Mouse (Mus musculus) stomach, postnatal 0 days (tissue): ENCODE measurements around the gene Fgf22.

Source experiments
- CTCF ChIP-seq: IDR thresholded peaks from 2 replicates; pipeline ENCODE4 v1.5.1; 2016; ENCODE audit warnings: antibody characterized with exemption, low read depth, mild to moderate bottlenecking, moderate library complexity
- EP300 ChIP-seq: optimal IDR thresholded peaks from 2 replicates; pipeline ENCODE3; 2016; ENCODE audit warnings: antibody characterized with exemption

DNA sequence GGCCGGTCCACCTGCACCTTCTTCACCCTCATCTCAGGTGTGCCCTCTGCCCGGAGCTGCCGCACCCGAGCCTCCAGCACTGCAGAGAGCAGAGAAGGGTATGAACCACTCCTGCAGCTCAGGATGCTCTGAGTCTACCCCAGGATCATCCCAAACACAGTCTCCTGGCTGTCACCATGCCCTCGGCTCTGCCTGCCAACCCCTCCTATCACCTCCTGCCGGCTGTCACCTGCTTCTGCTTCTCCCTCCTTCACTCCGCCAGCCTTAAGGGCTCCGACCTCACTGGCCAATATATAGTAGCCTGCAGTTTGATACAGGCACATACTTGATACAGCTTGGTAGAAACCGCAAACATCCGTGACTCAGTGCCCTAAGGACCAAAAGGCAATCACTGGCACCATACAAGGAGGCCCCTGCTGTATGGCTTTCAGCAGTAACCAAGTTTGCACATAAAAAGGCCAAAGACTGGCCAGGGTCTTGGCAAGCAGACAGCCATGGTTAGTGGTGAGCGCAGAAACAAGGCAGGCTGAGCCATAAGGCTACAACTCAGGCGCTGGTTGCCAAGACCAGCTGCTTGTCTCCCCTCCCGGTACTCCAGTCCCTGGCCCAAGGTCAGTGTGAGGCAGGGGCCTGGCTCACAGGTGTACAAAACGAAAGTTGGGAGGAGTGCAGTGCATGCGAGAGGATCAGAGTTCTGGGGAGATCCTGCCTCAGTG, 11.1 kb upstream of the Fgf22 start:
- no peak for TF ChIP-seq CTCF
- TF ChIP-seq EP300, result no peak
